Mouse (Mus musculus) WW6 (cell line): Measurements from ENCODE around the gene AI464131.
A peak's percentile ranks its signal among the peaks of the same experiment; 100 is the strongest.
"Not testable (repeated sequence)": the region's sequence is repeated elsewhere in the genome, so short reads cannot be mapped to it uniquely, and the experiment has no call there.

Experiments
- DNase-seq: peaks from one replicate; pipeline ENCODE4 v3.0.0-alpha.2; 2013; ENCODE audit warnings: low read depth, low spot score

Gene AI464131

GRCm38 (mm10) chr4:41470051-41470683 is 32.7 kb downstream of the AI464131 start:
- DNase-seq = no peak

GRCm38 (mm10) chr4:41469199-41469598 is 33.7 kb downstream of the AI464131 start:
- DNase-seq = no peak

GRCm38 (mm10) chr4:41468396-41469080 is 34.3 kb downstream of the AI464131 start:
- DNase-seq = no peak

GRCm38 (mm10) chr4:41465287-41465665 is 37.6 kb downstream of the AI464131 start:
- no peak for DNase-seq

- peak; percentile 98 for DNase-seq
Measured at GRCm38 (mm10) chr4:41464345-41465286, 38.3 kb downstream of the AI464131 start, which contains the start of the genes Kif24 and Nudt2. Kif24 (minus strand) TSS chr4:41464887. Nudt2 (plus strand) TSS chr4:41465151.

- DNase-seq = not testable (repeated sequence)
Measured at GRCm38 (mm10) chr4:41463051-41463738, 39.7 kb downstream of the AI464131 start.

GRCm38 (mm10) chr4:41460690-41461089 is 42.2 kb downstream of the AI464131 start:
- DNase-seq = no peak

GRCm38 (mm10) chr4:41447595-41447994 is 55.3 kb downstream of the AI464131 start:
- DNase-seq = no peak
